8 mouse cellular contexts compared by ENCODE assay signal in the genomic region with DNA sequence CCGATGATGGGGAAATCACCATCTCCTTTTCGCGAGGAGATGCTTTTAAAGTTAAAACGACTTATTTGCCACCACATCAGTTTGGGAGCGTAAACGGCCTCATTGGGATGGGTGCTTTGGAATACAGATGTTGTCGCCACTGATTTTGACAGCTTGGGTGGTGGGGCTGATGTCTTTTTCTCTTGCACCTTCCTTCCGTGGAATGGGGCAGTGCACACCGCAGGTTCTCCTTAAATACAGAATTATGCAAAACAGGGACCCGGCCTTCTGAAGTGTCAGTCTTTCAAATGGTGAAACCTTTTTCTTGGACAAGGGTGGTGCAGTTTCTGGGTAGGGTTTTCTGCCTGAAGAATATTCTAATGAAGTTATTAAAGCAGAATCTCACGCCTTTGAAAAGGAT. TPM values are rescaled to one million over a fixed set of nuclear protein-coding genes. Genes with fewer than 3 reads are reported as not detected.
DNase-seq lines count a peak whose midpoint lies in the region; ATAC-seq lines count a peak whose summit lies in the region.

No protein-coding gene starts in this region.

- H3K4me3 ChIP-seq in lung, embryonic 15.5 days: peak overlapping the region; percentile 79
- H3K4me3 ChIP-seq in embryonic facial prominence, embryonic 13.5 days: peak overlapping the region; percentile 65
- H3K4me3 ChIP-seq in limb, embryonic 10.5 days: peak overlapping the region; percentile 74
- peak overlapping the region; percentile 63 for H3K4me3 ChIP-seq in neural tube, embryonic 15.5 days (replicated peaks)

- 9% methylated on average over 11 of the region's 11 CpGs for WGBS in lung, embryonic 15.5 days
- WGBS in embryonic facial prominence, embryonic 13.5 days: 6% methylated on average over 11 of the region's 11 CpGs
- WGBS in limb, embryonic 10.5 days: 13% methylated on average over 11 of the region's 11 CpGs
- 4% methylated on average over 11 of the region's 11 CpGs for WGBS in neural tube, embryonic 15.5 days

- H3K27me3 ChIP-seq in lung, embryonic 15.5 days: no peaks in the 10 kb centered on the region
- no peaks in the 10 kb centered on the region; the same call in none of the 2 replicates for H3K27me3 ChIP-seq in embryonic facial prominence, embryonic 13.5 days
- H3K27me3 ChIP-seq in limb, embryonic 10.5 days (ENCODE audit: low read depth, poor library complexity, severe bottlenecking): no peaks in the 10 kb centered on the region
- no peaks in the 10 kb centered on the region for H3K27me3 ChIP-seq in neural tube, embryonic 15.5 days (replicated peaks)

- H3K4me2 ChIP-seq in lung, embryonic 15.5 days: peak overlapping the region; percentile 74
- peak overlapping the region; percentile 78 for H3K4me2 ChIP-seq in embryonic facial prominence, embryonic 13.5 days
- peak overlapping the region; percentile 71 for H3K4me2 ChIP-seq in neural tube, embryonic 15.5 days

- H3K9me3 ChIP-seq in lung, embryonic 15.5 days: no peaks in the 10 kb centered on the region
- H3K9me3 ChIP-seq in embryonic facial prominence, embryonic 13.5 days: no peaks in the 10 kb centered on the region
- H3K9me3 ChIP-seq in limb, embryonic 10.5 days (replicated peaks): no peaks in the 10 kb centered on the region
- no peaks in the 10 kb centered on the region for H3K9me3 ChIP-seq in neural tube, embryonic 15.5 days (replicated peaks)

- intact Hi-C loops in gastrocnemius, postnatal 36 days (cut with DNase I): loop anchor here (2.0 kb wide), 1 partner anchor 110 kb away; no protein-coding TSS in a partner anchor

- peaks cover 17% of the 10 kb centered on the region for H3K4me1 ChIP-seq in lung, embryonic 15.5 days
- H3K4me1 ChIP-seq in embryonic facial prominence, embryonic 13.5 days: peaks cover 11% of the 10 kb centered on the region
- peaks cover 14% of the 10 kb centered on the region for H3K4me1 ChIP-seq in limb, embryonic 10.5 days
- H3K4me1 ChIP-seq in neural tube, embryonic 15.5 days: peaks cover 18% of the 10 kb centered on the region

- H3K9ac ChIP-seq in lung, embryonic 15.5 days: peak overlapping the region; percentile 59
- peak overlapping the region; percentile 72 for H3K9ac ChIP-seq in embryonic facial prominence, embryonic 13.5 days
- H3K9ac ChIP-seq in neural tube, embryonic 15.5 days (replicated peaks): peak overlapping the region; percentile 63

- no peaks in the 10 kb centered on the region for H3K36me3 ChIP-seq in lung, embryonic 15.5 days
- H3K36me3 ChIP-seq in embryonic facial prominence, embryonic 13.5 days: no peaks in the 10 kb centered on the region
- no peaks in the 10 kb centered on the region for H3K36me3 ChIP-seq in limb, embryonic 10.5 days
- H3K36me3 ChIP-seq in neural tube, embryonic 15.5 days: no peaks in the 10 kb centered on the region

- H3K27ac ChIP-seq in lung, embryonic 15.5 days: peak overlapping the region; percentile 58
- H3K27ac ChIP-seq in embryonic facial prominence, embryonic 13.5 days: peak overlapping the region; percentile 78; the same call in 1 of the 2 replicates
- peak overlapping the region; percentile 88 for H3K27ac ChIP-seq in limb, embryonic 10.5 days
- peak overlapping the region; percentile 90 for H3K27ac ChIP-seq in neural tube, embryonic 15.5 days (replicated peaks)

- DNase-seq in lung, postnatal 36 days: no peak
- DNase-seq in limb, embryonic 10.5 days (ENCODE audit: low spot score): no peak
- no peak for DNase-seq in gastrocnemius, postnatal 4 days (ENCODE audit: low spot score in 2 of 2)
- no peak for DNase-seq in gastrocnemius, postnatal 36 days

- no peak for ATAC-seq in lung, embryonic 15.5 days (ENCODE audit: borderline replicate concordance, extremely low read depth, low FRiP score, low TSS enrichment)
- ATAC-seq in embryonic facial prominence, embryonic 13.5 days (ENCODE audit: insufficient number of reproducible peaks, insufficient read depth, low FRiP score, low TSS enrichment, low read depth): no peak
- ATAC-seq in neural tube, embryonic 15.5 days (ENCODE audit: low FRiP score): 0 out of 2 replicates have a peak, but pooled peaks have one; percentile 6
- ATAC-seq in megakaryocyte progenitor cell, adult 5-6 weeks (replicated peaks; ENCODE audit: poor library complexity): no peak

RNA-seq across cellular contexts. Expression of a gene that starts 0.7 kb away (rescaled TPM):
- 21.7 and 24.4 TPM in 2 replicates for polyA plus RNA-seq in lung, embryonic 15.5 days (2015; fragmentation: Nextera tagmentation; extraction: Ambion mirVana)
- polyA plus RNA-seq in embryonic facial prominence, embryonic 13.5 days (2015; fragmentation: Nextera tagmentation; extraction: Ambion mirVana): 19.6 and 26.8 TPM in 2 replicates
- polyA plus RNA-seq in limb, embryonic 10.5 days (2016; fragmentation: Nextera tagmentation; extraction: Ambion mirVana): 14.2 and 15.9 TPM in 2 replicates
- 40.0 and 43.4 TPM in 2 replicates for polyA plus RNA-seq in neural tube, embryonic 15.5 days (2015; fragmentation: Nextera tagmentation; extraction: Ambion mirVana)
- 10 to 100 TPM; 18.5 to 18.6 TPM for total RNA-seq in gastrocnemius, postnatal 4 days (2021)
- total RNA-seq in gastrocnemius, postnatal 36 days (2021): 1 to 10 TPM; 4.5 to 4.7 TPM
- 75.6 and 77.2 TPM in 2 replicates for total RNA-seq in megakaryocyte progenitor cell, adult 5-6 weeks (2015)
- 83.1 and 85.8 TPM in 2 replicates for total RNA-seq in megakaryocyte progenitor cell, adult 5-6 weeks (2017)
